Mouse (Mus musculus) CH12.LX (cell line): ENCODE measurements at regions not wholly inside any gene's neighbourhood (a gene's known extent, or its start where the extent isn't known, plus 50 kb on each side); places are given as distances from the start of the nearest gene placed in this dataset.
A peak's percentile ranks its signal among the peaks of the same experiment; 100 is the strongest.

Experiments
- DNase-seq: peaks from one replicate; pipeline ENCODE4 v3.0.0-alpha.2; 2013; ENCODE audit errors: extremely low read depth
- H3K27ac ChIP-seq: 2 replicates; pipeline ENCODE4 v1.5.1; 2012; ENCODE audit warnings: low read depth, mild to moderate bottlenecking, control low read depth, moderate library complexity; ENCODE audit not compliant: insufficient read depth
- H3K27me3 ChIP-seq: replicated peaks from 2 replicates; pipeline ENCODE3; 2012; ENCODE audit warnings: inconsistent platforms
- H3K36me3 ChIP-seq, 2 experiments: replicated peaks in 1 of 2; 2 replicates each; pipeline versions ENCODE3 to v1.6.1; 2012; ENCODE audit warnings: inconsistent platforms in 1 of 2, low read length in 1 of 2, mild to moderate bottlenecking in 1 of 2, mixed read lengths in 1 of 2, moderate library complexity in 1 of 2; ENCODE audit not compliant: control insufficient read depth in 1 of 2, insufficient read depth in 1 of 2
- H3K4me1 ChIP-seq, 2 experiments: 2 replicates each; pipeline ENCODE4 v1.6.1; 2012; ENCODE audit warnings: inconsistent platforms in 1 of 2, moderate library complexity in 1 of 2; ENCODE audit not compliant: insufficient read depth in 2 of 2, control insufficient read depth in 1 of 2
- H3K4me2 ChIP-seq: 2 replicates; pipeline ENCODE4 v1.6.1; 2012; ENCODE audit warnings: low read depth, mild to moderate bottlenecking, control low read depth; ENCODE audit not compliant: poor library complexity, insufficient read depth, severe bottlenecking
- H3K4me3 ChIP-seq, 3 experiments: fragments of 150-350 bp in 1 of 3; sonication (generic) in 1 of 3; replicated peaks in 1 of 3; 2 replicates each; pipeline versions ENCODE3 to v1.5.1; 2011 to 2012; ENCODE audit warnings: low read depth in 2 of 3, low read length in 2 of 3, mild to moderate bottlenecking in 2 of 3, moderate library complexity in 2 of 3, control low read depth in 1 of 3, improper control_type of control experiment in 1 of 3, inconsistent platforms in 1 of 3, mixed read lengths in 1 of 3; ENCODE audit not compliant: poor library complexity in 1 of 3
- H3K79me2 ChIP-seq: replicated peaks from 2 replicates; pipeline ENCODE4 v1.6.1; 2012; ENCODE audit warnings: mild to moderate bottlenecking, moderate library complexity; ENCODE audit not compliant: control insufficient read depth, poor library complexity, insufficient read depth, severe bottlenecking; ENCODE audit errors: extremely low read depth
- H3K9ac ChIP-seq: 2 replicates; pipeline ENCODE4 v1.6.1; 2012; ENCODE audit warnings: low read depth, mild to moderate bottlenecking, control low read depth, moderate library complexity; ENCODE audit not compliant: insufficient read depth
- H3K9me3 ChIP-seq: replicated peaks from 2 replicates; pipeline ENCODE3; 2012; ENCODE audit warnings: low read length, inconsistent platforms, mixed read lengths
- BHLHE40 ChIP-seq: IDR thresholded peaks from 2 replicates; pipeline ENCODE4 v1.6.1; 2011; ENCODE audit warnings: mild to moderate bottlenecking, low read depth, low read length, improper control_type of control experiment
- CHD1 ChIP-seq: IDR thresholded peaks from 2 replicates; pipeline ENCODE4 v1.6.1; 2012; ENCODE audit warnings: low read depth, low read length, improper control_type of control experiment, inconsistent platforms
- CTCF ChIP-seq, 2 experiments: IDR thresholded peaks in 1 of 2; conservative IDR thresholded peaks in 1 of 2; 2 replicates each; pipeline ENCODE4 v1.5.1; 2011 to 2012; ENCODE audit warnings: low read depth in 2 of 2, low read length in 2 of 2, improper control_type of control experiment in 1 of 2, inconsistent platforms in 1 of 2, mild to moderate bottlenecking in 1 of 2, moderate library complexity in 1 of 2
- E2F4 ChIP-seq: IDR thresholded peaks from 2 replicates; pipeline ENCODE4 v1.6.1; 2011; ENCODE audit warnings: low read depth, low read length, improper control_type of control experiment; ENCODE audit not compliant: insufficient replicate concordance
- ELF1 ChIP-seq: IDR thresholded peaks from 2 replicates; pipeline ENCODE4 v1.6.1; 2014; ENCODE audit warnings: low read depth, mild to moderate bottlenecking, inconsistent platforms, low read length, improper control_type of control experiment
- EP300 ChIP-seq: IDR thresholded peaks from 2 replicates; pipeline ENCODE4 v1.6.1; 2011; ENCODE audit warnings: low read length, improper control_type of control experiment
- GABPA ChIP-seq: IDR thresholded peaks from 2 replicates; pipeline ENCODE4 v1.6.1; 2012; ENCODE audit warnings: low read depth, low read length, improper control_type of control experiment, inconsistent platforms; ENCODE audit not compliant: insufficient replicate concordance
- HCFC1 ChIP-seq: IDR thresholded peaks from 2 replicates; pipeline ENCODE4 v1.6.1; 2012; ENCODE audit warnings: low read depth, mild to moderate bottlenecking, inconsistent platforms, low read length, improper control_type of control experiment
- IRF4 ChIP-seq: IDR thresholded peaks from 2 replicates; pipeline ENCODE4 v1.6.1; 2014; ENCODE audit warnings: low read depth, mild to moderate bottlenecking, inconsistent platforms, low read length, improper control_type of control experiment
- JUN ChIP-seq: IDR thresholded peaks from 2 replicates; pipeline ENCODE4 v1.6.1; 2011; ENCODE audit warnings: low read depth, mild to moderate bottlenecking, low read length, improper control_type of control experiment, moderate library complexity; ENCODE audit not compliant: insufficient read depth
- JUND ChIP-seq: conservative IDR thresholded peaks from 2 replicates; pipeline ENCODE4 v1.6.1; 2011; ENCODE audit warnings: low read depth, low read length, improper control_type of control experiment
- MAZ ChIP-seq: IDR thresholded peaks from 2 replicates; pipeline ENCODE4 v1.6.1; 2012; ENCODE audit warnings: low read depth, mild to moderate bottlenecking, inconsistent platforms, low read length, improper control_type of control experiment, moderate library complexity
- MEF2A ChIP-seq: IDR thresholded peaks from 2 replicates; pipeline ENCODE4 v1.6.1; 2014; ENCODE audit warnings: low read depth, mild to moderate bottlenecking, inconsistent platforms, low read length, improper control_type of control experiment, borderline replicate concordance
- NELFE ChIP-seq: IDR thresholded peaks from 2 replicates; pipeline ENCODE4 v1.6.1; 2011; ENCODE audit warnings: low read depth, low read length, improper control_type of control experiment
- NRF1 ChIP-seq: IDR thresholded peaks from 2 replicates; pipeline ENCODE4 v1.6.1; 2014; ENCODE audit warnings: low read depth, mild to moderate bottlenecking, inconsistent platforms, low read length, improper control_type of control experiment, moderate library complexity
- POLR2A ChIP-seq: IDR thresholded peaks from 2 replicates; pipeline ENCODE4 v1.6.1; 2011; ENCODE audit warnings: low read depth, mild to moderate bottlenecking, improper control_type of control experiment, low read length
- SMC3 ChIP-seq: IDR thresholded peaks from 2 replicates; pipeline ENCODE4 v1.6.1; 2011; ENCODE audit warnings: low read depth, low read length, improper control_type of control experiment
- TBP ChIP-seq: conservative IDR thresholded peaks from 2 replicates; pipeline ENCODE4 v1.6.1; 2011; ENCODE audit warnings: low read depth, low read length, improper control_type of control experiment
- USF2 ChIP-seq: conservative IDR thresholded peaks from 2 replicates; pipeline ENCODE4 v1.6.1; 2011; ENCODE audit warnings: low read depth, low read length, improper control_type of control experiment
- ZKSCAN1 ChIP-seq: IDR thresholded peaks from 2 replicates; pipeline ENCODE4 v1.6.1; 2012; ENCODE audit warnings: low read depth, inconsistent platforms, low read length, improper control_type of control experiment, borderline replicate concordance
- ZMIZ1 ChIP-seq: IDR thresholded peaks from 2 replicates; pipeline ENCODE4 v1.6.1; 2012; ENCODE audit warnings: low read depth, mild to moderate bottlenecking, inconsistent platforms, low read length, improper control_type of control experiment
- ZNF384 ChIP-seq: IDR thresholded peaks from 2 replicates; pipeline ENCODE4 v1.6.1; 2012; ENCODE audit warnings: low read depth, low read length, improper control_type of control experiment, inconsistent platforms
- dilution Hi-C: fragments of 300-500 bp; cut with MboI; formaldehyde crosslinking; loops from 2 replicates; pipeline ENCODE4 v1.14.3; 2020; ENCODE audit warnings: low sequenced_read_pairs; ENCODE audit not compliant: extremely low pct_unique_long_range_greater_than_20kb, extremely low pct_ligation_motif_present
- in situ Hi-C: fragments of 300-500 bp; cut with MboI; formaldehyde crosslinking; loops from 3 replicates; pipeline ENCODE4 v1.14.3; 2019; ENCODE audit warnings: low sequenced_read_pairs, low pct_ligation_motif_present, low pct_unique_long_range_greater_than_20kb, mixed read lengths

GRCm38 (mm10) chr15:60560641-60561040, 292.9 kb downstream of the Fam84b start:
- DNase-seq: no peak
- no peak overlapping the region for H3K4me2 ChIP-seq
- peaks cover 3 to 14% of the 10 kb centered on the region in 2 experiments for H3K4me1 ChIP-seq
- no peaks in the 10 kb centered on the region for H3K36me3 ChIP-seq
- no peaks in the 10 kb centered on the region for H3K27me3 ChIP-seq
- dilution Hi-C loops: no loop called here
- H3K79me2 ChIP-seq: no peaks in the 10 kb centered on the region
- H3K27ac ChIP-seq: no peak overlapping the region
- H3K4me3 ChIP-seq: no peak overlapping the region
- no peak overlapping the region for H3K9ac ChIP-seq
- in situ Hi-C loops: no loop called here
- peaks cover 4% of the 10 kb centered on the region for H3K9me3 ChIP-seq
- TF ChIP-seq JUN (no peak), E2F4 (no peak), ZKSCAN1 (no peak)

GRCm38 (mm10) chr15:60555691-60556090, 297.9 kb downstream of the Fam84b start:
- peak; percentile 17 for DNase-seq
- dilution Hi-C loops (no loop called here), in situ Hi-C loops (no loop called here)
- Histone ChIP-seq H3K79me2 (no peaks in the 10 kb centered on the region), H3K9ac (no peak overlapping the region), H3K9me3 (peaks cover 7% of the 10 kb centered on the region), H3K4me1 (peaks cover 6 to 19% of the 10 kb centered on the region in 2 experiments; a peak in 3 of 4 replicates), H3K4me2 (no peak overlapping the region), H3K4me3 (no peak overlapping the region), H3K36me3 (no peaks in the 10 kb centered on the region), H3K27me3 (no peaks in the 10 kb centered on the region), H3K27ac (no peak overlapping the region)
- TF ChIP-seq JUND (no peak), GABPA (no peak), NRF1 (no peak), ZMIZ1 (no peak), BHLHE40 (no peak), ELF1 (no peak), HCFC1 (no peak), TBP (no peak)

GRCm38 (mm10) chr15:60554587-60554986, 299.0 kb downstream of the Fam84b start:
- Histone ChIP-seq H3K79me2 (no peaks in the 10 kb centered on the region), H3K4me2 (no peak overlapping the region), H3K9me3 (peaks cover 7% of the 10 kb centered on the region), H3K9ac (no peak overlapping the region), H3K27ac (no peak overlapping the region), H3K36me3 (no peaks in the 10 kb centered on the region), H3K4me1 (peaks cover 6 to 19% of the 10 kb centered on the region in 2 experiments; a peak in 3 of 4 replicates), H3K27me3 (no peaks in the 10 kb centered on the region), H3K4me3 (no peak overlapping the region)
- in situ Hi-C loops: no loop called here
- TF ChIP-seq MAZ (no peak), EP300 (no peak), ZNF384 (no peak), MEF2A (no peak), HCFC1 (no peak), CTCF (conservative IDR thresholded peaks at IDR 0.05 in 1 of 2, IDR thresholded peaks at IDR 0.05 in 1 of 2; ENCODE audit: low read depth in 2 of 2, low read length in 2 of 2) (no peak), ZMIZ1 (no peak), NELFE (no peak), POLR2A (no peak), BHLHE40 (no peak), IRF4 (no peak), ELF1 (no peak), CHD1 (no peak), NRF1 (no peak), SMC3 (no peak), USF2 (no peak)
- DNase-seq: no peak
- dilution Hi-C loops: no loop called here
